Mouse (Mus musculus) kidney, postnatal 10 days (tissue): ENCODE data around the gene Tent4b.

Experiments
- DNase-seq: peaks from one replicate; pipeline ENCODE4 v3.0.0; 2021; ENCODE audit warnings: mixed read lengths

Tent4b gene

GRCm38 (mm10) chr8:88198945-88199571, at the start of gene Tent4b:
TSS of gene Tent4b (plus strand) at chr8:88199213.
- peak; percentile 96 for DNase-seq

GRCm38 (mm10) chr8:88150910-88151371, 48.1 kb upstream of the Tent4b start:
- DNase-seq, result no peak

GRCm38 (mm10) chr8:88160237-88160995, 38.6 kb upstream of the Tent4b start:
- no peak for DNase-seq

GRCm38 (mm10) chr8:88161439-88161838, 37.6 kb upstream of the Tent4b start:
- peak; percentile 82 for DNase-seq

GRCm38 (mm10) chr8:88175264-88175663, 23.7 kb upstream of the Tent4b start:
- no peak for DNase-seq

GRCm38 (mm10) chr8:88177291-88177690, 21.7 kb upstream of the Tent4b start:
- DNase-seq, result no peak

GRCm38 (mm10) chr8:88183121-88183520, 15.9 kb upstream of the Tent4b start:
- DNase-seq, result no peak

GRCm38 (mm10) chr8:88184914-88185313, 14.1 kb upstream of the Tent4b start:
- no peak for DNase-seq

- no peak for DNase-seq
These were observed 13.3 kb upstream of the Tent4b start for GRCm38 (mm10) chr8:88185716-88186115.

- peak; percentile 44 for DNase-seq
These were observed 1.7 kb upstream of the Tent4b start for GRCm38 (mm10) chr8:88197328-88197727.

- DNase-seq, result peak; percentile 42
These were observed 465 bp upstream of the Tent4b start for GRCm38 (mm10) chr8:88198551-88198944.

GRCm38 (mm10) chr8:88199700-88200601, 938 bp downstream of the Tent4b start:
- peak; percentile 66 for DNase-seq

GRCm38 (mm10) chr8:88200724-88201495, 1.9 kb downstream of the Tent4b start:
- DNase-seq, result no peak

- no peak for DNase-seq
These were observed 2.6 kb downstream of the Tent4b start for GRCm38 (mm10) chr8:88201641-88202040.

- DNase-seq, result no peak
These were observed 7.0 kb downstream of the Tent4b start for GRCm38 (mm10) chr8:88206016-88206415.

- no peak for DNase-seq
These were observed 8.3 kb downstream of the Tent4b start for GRCm38 (mm10) chr8:88207121-88207821.

- peak; percentile 23 for DNase-seq
These were observed 11.2 kb downstream of the Tent4b start for GRCm38 (mm10) chr8:88209930-88210827.

- DNase-seq, result peak; percentile 40
These were observed 22.3 kb downstream of the Tent4b start for GRCm38 (mm10) chr8:88221353-88221752.

GRCm38 (mm10) chr8:88225358-88225757, 26.3 kb downstream of the Tent4b start:
- DNase-seq, result no peak

- DNase-seq, result no peak
These were observed 28.8 kb downstream of the Tent4b start for GRCm38 (mm10) chr8:88227851-88228250.

GRCm38 (mm10) chr8:88228286-88228685, 29.3 kb downstream of the Tent4b start:
- no peak for DNase-seq
